Mouse (Mus musculus): ENCODE measurements around the gene Cenpk. TPM values are rescaled to one million over a fixed set of nuclear protein-coding genes. Genes with fewer than 3 reads are reported as not detected.
"Not testable (repeated sequence)": the region's sequence is repeated elsewhere in the genome, so short reads cannot be mapped to it uniquely, and the experiment has no call there.

The Cenpk gene
- polyA plus RNA-seq (2014; fragmentation: Nextera tagmentation; extraction: Ambion mirVana) = 54.7 and 61.5 TPM in 2 replicates

GRCm38 (mm10) chr13:104228384-104229066, at the start of gene Cenpk, which contains the start of gene Ppwd1:
TSS of gene Cenpk (plus strand) at chr13:104228611.
TSS of gene Ppwd1 (minus strand) at chr13:104228843.
- peak; percentile 98 for ATAC-seq (ENCODE audit: insufficient read depth, low FRiP score, low TSS enrichment)

GRCm38 (mm10) chr13:104178650-104179121, 49.7 kb upstream of the Cenpk start, which contains the start of gene Trim23:
TSS of gene Trim23 (plus strand) at chr13:104178797.
- Histone ChIP-seq H3K4me2 (ENCODE audit: low read depth) (peak within 1 kb of the TSS; percentile 69), H3K4me3 (ENCODE audit: low read depth, low read length) (peak within 1 kb of the TSS; percentile 80), H3K9ac (ENCODE audit: low read length) (peak within 1 kb of the TSS; percentile 81), H3K36me3 (ENCODE audit: control insufficient read depth, insufficient read depth, low read length) (no peaks in the 10 kb centered on the region), H3K27ac (ENCODE audit: low read depth, low read length) (peak within 1 kb of the TSS; percentile 63), H3K9me3 (ENCODE audit: control insufficient read depth, low read length) (no peaks in the 10 kb centered on the region), H3K27me3 (ENCODE audit: control insufficient read depth, insufficient read depth, low read length) (no peaks in the 10 kb centered on the region), H3K4me1 (ENCODE audit: control insufficient read depth, insufficient read depth, low read length) (peaks cover 9% of the 10 kb centered on the region; the same call in 1 of the 2 replicates)
- ATAC-seq (ENCODE audit: insufficient read depth, low FRiP score, low TSS enrichment) (peak; percentile 98), DNase-seq (ENCODE audit: low spot score) (peak; percentile 98)
- WGBS = under 1% methylated on average over 38 of the region's 38 CpGs

More at GRCm38 (mm10) chr13:104228384-104229066, at the start of gene Cenpk, which contains the start of gene Ppwd1:
- peak within 1 kb of the TSS; percentile 65 for H3K4me2 ChIP-seq (ENCODE audit: low read depth)
- H3K27ac ChIP-seq (ENCODE audit: low read depth, low read length) = peak within 1 kb of the TSS; percentile 83
- H3K4me3 ChIP-seq (ENCODE audit: low read depth, low read length) = peak within 1 kb of the TSS; percentile 82
- H3K9me3 ChIP-seq (ENCODE audit: control insufficient read depth, low read length) = no peaks in the 10 kb centered on the region
- H3K4me1 ChIP-seq (ENCODE audit: control insufficient read depth, insufficient read depth, low read length) = peaks cover 3% of the 10 kb centered on the region; the same call in 1 of the 2 replicates
- no peaks in the 10 kb centered on the region for H3K27me3 ChIP-seq (ENCODE audit: control insufficient read depth, insufficient read depth, low read length)
- peak; percentile 99 for DNase-seq (ENCODE audit: low spot score)
- under 1% methylated on average over 55 of the region's 55 CpGs for WGBS
- H3K36me3 ChIP-seq (ENCODE audit: control insufficient read depth, insufficient read depth, low read length) = no peaks in the 10 kb centered on the region
- H3K9ac ChIP-seq (ENCODE audit: low read length) = peak within 1 kb of the TSS; percentile 83

- H3K4me1 ChIP-seq (ENCODE audit: control insufficient read depth, insufficient read depth, low read length) = peaks cover 9% of the 10 kb centered on the region; the same call in 1 of the 2 replicates
- H3K27ac ChIP-seq (ENCODE audit: low read depth, low read length) = no peak overlapping the region; the same call in 1 of the 2 replicates
- no peak for ATAC-seq (ENCODE audit: insufficient read depth, low FRiP score, low TSS enrichment)
- H3K9ac ChIP-seq (ENCODE audit: low read length) = peak overlapping the region; percentile 80
- no peak for DNase-seq (ENCODE audit: low spot score)
- H3K4me3 ChIP-seq (ENCODE audit: low read depth, low read length) = peak overlapping the region; percentile 80
- WGBS = 23% methylated on average over 13 of the region's 13 CpGs
- no peaks in the 10 kb centered on the region for H3K27me3 ChIP-seq (ENCODE audit: control insufficient read depth, insufficient read depth, low read length)
- H3K4me2 ChIP-seq (ENCODE audit: low read depth) = peak overlapping the region; percentile 49
- H3K36me3 ChIP-seq (ENCODE audit: control insufficient read depth, insufficient read depth, low read length) = no peaks in the 10 kb centered on the region
- H3K9me3 ChIP-seq (ENCODE audit: control insufficient read depth, low read length) = no peaks in the 10 kb centered on the region
Measured at GRCm38 (mm10) chr13:104179176-104179888, 49.1 kb upstream of the Cenpk start.

GRCm38 (mm10) chr13:104187357-104187756, 41.1 kb upstream of the Cenpk start:
- ATAC-seq (ENCODE audit: insufficient read depth, low FRiP score, low TSS enrichment) = no peak
- H3K4me3 ChIP-seq (ENCODE audit: low read depth, low read length) = no peak overlapping the region
- no peaks in the 10 kb centered on the region for H3K27me3 ChIP-seq (ENCODE audit: control insufficient read depth, insufficient read depth, low read length)
- H3K9ac ChIP-seq (ENCODE audit: low read length) = no peak overlapping the region
- H3K4me1 ChIP-seq (ENCODE audit: control insufficient read depth, insufficient read depth, low read length) = no peaks in the 10 kb centered on the region
- H3K36me3 ChIP-seq (ENCODE audit: control insufficient read depth, insufficient read depth, low read length) = 0 out of 2 replicates have a peak, but pooled peaks cover 4% of the 10 kb centered on the region
- H3K27ac ChIP-seq (ENCODE audit: low read depth, low read length) = no peak overlapping the region
- no peak overlapping the region for H3K4me2 ChIP-seq (ENCODE audit: low read depth)
- H3K9me3 ChIP-seq (ENCODE audit: control insufficient read depth, low read length) = no peaks in the 10 kb centered on the region
- 86% methylated on average over 4 of the region's 4 CpGs for WGBS
- no peak for DNase-seq (ENCODE audit: low spot score)

- H3K27ac ChIP-seq (ENCODE audit: low read depth, low read length); DNase-seq (ENCODE audit: low spot score); H3K4me3 ChIP-seq (ENCODE audit: low read depth, low read length); H3K27me3 ChIP-seq (ENCODE audit: control insufficient read depth, insufficient read depth, low read length); H3K36me3 ChIP-seq (ENCODE audit: control insufficient read depth, insufficient read depth, low read length); H3K9ac ChIP-seq (ENCODE audit: low read length); H3K4me2 ChIP-seq (ENCODE audit: low read depth); H3K9me3 ChIP-seq (ENCODE audit: control insufficient read depth, low read length); H3K4me1 ChIP-seq (ENCODE audit: control insufficient read depth, insufficient read depth, low read length); ATAC-seq (ENCODE audit: insufficient read depth, low FRiP score, low TSS enrichment): not testable (repeated sequence)
Measured at GRCm38 (mm10) chr13:104195891-104196290, 32.5 kb upstream of the Cenpk start.

- no peak for ATAC-seq (ENCODE audit: insufficient read depth, low FRiP score, low TSS enrichment)
- Histone ChIP-seq H3K4me3 (ENCODE audit: low read depth, low read length) (no peak overlapping the region), H3K9ac (ENCODE audit: low read length) (no peak overlapping the region), H3K4me2 (ENCODE audit: low read depth) (no peak overlapping the region), H3K4me1 (ENCODE audit: control insufficient read depth, insufficient read depth, low read length) (no peaks in the 10 kb centered on the region), H3K27me3 (ENCODE audit: control insufficient read depth, insufficient read depth, low read length) (no peaks in the 10 kb centered on the region), H3K36me3 (ENCODE audit: control insufficient read depth, insufficient read depth, low read length) (peaks cover 3% of the 10 kb centered on the region; the same call in 1 of the 2 replicates), H3K9me3 (ENCODE audit: control insufficient read depth, low read length) (no peaks in the 10 kb centered on the region), H3K27ac (ENCODE audit: low read depth, low read length) (no peak overlapping the region)
- 70% methylated on average over 1 of the region's 1 CpGs for WGBS
- DNase-seq (ENCODE audit: low spot score) = no peak
Measured at GRCm38 (mm10) chr13:104204313-104204712, 24.1 kb upstream of the Cenpk start.

GRCm38 (mm10) chr13:104227478-104227877, 933 bp upstream of the Cenpk start:
- no peak overlapping the region for H3K9ac ChIP-seq (ENCODE audit: low read length)
- no peaks in the 10 kb centered on the region for H3K9me3 ChIP-seq (ENCODE audit: control insufficient read depth, low read length)
- ATAC-seq (ENCODE audit: insufficient read depth, low FRiP score, low TSS enrichment) = no peak
- DNase-seq (ENCODE audit: low spot score) = no peak
- no peak overlapping the region for H3K27ac ChIP-seq (ENCODE audit: low read depth, low read length)
- no peaks in the 10 kb centered on the region for H3K27me3 ChIP-seq (ENCODE audit: control insufficient read depth, insufficient read depth, low read length)
- peaks cover 3% of the 10 kb centered on the region; the same call in 1 of the 2 replicates for H3K4me1 ChIP-seq (ENCODE audit: control insufficient read depth, insufficient read depth, low read length)
- H3K36me3 ChIP-seq (ENCODE audit: control insufficient read depth, insufficient read depth, low read length) = no peaks in the 10 kb centered on the region
- peak overlapping the region; percentile 65 for H3K4me2 ChIP-seq (ENCODE audit: low read depth)
- WGBS = 86% methylated on average over 3 of the region's 3 CpGs
- peak overlapping the region; percentile 82 for H3K4me3 ChIP-seq (ENCODE audit: low read depth, low read length)

GRCm38 (mm10) chr13:104229181-104229580, 770 bp downstream of the Cenpk start:
- Histone ChIP-seq H3K4me1 (ENCODE audit: control insufficient read depth, insufficient read depth, low read length) (peaks cover 3% of the 10 kb centered on the region; the same call in 1 of the 2 replicates), H3K27me3 (ENCODE audit: control insufficient read depth, insufficient read depth, low read length) (no peaks in the 10 kb centered on the region), H3K9ac (ENCODE audit: low read length) (peak overlapping the region; percentile 81), H3K4me3 (ENCODE audit: low read depth, low read length) (peak overlapping the region; percentile 82), H3K9me3 (ENCODE audit: control insufficient read depth, low read length) (no peaks in the 10 kb centered on the region), H3K36me3 (ENCODE audit: control insufficient read depth, insufficient read depth, low read length) (no peaks in the 10 kb centered on the region), H3K4me2 (ENCODE audit: low read depth) (peak overlapping the region; percentile 64), H3K27ac (ENCODE audit: low read depth, low read length) (peak overlapping the region; percentile 49; the same call in 1 of the 2 replicates)
- DNase-seq (ENCODE audit: low spot score) = no peak
- peak; percentile 43; the same call in 1 of the 2 replicates for ATAC-seq (ENCODE audit: insufficient read depth, low FRiP score, low TSS enrichment)
- WGBS = 8% methylated on average over 15 of the region's 15 CpGs

Measured in neural tube, embryonic 11.5 days (tissue).